Mouse (Mus musculus) gastrocnemius, postnatal 25 days (tissue): ENCODE measurements around the gene Gstp2. TPM values are rescaled to one million over a fixed set of nuclear protein-coding genes. Genes with fewer than 3 reads are reported as not detected.
A peak's percentile ranks its signal among the peaks of the same experiment; 100 is the strongest.

Source experiments
- DNase-seq: peaks from one replicate; pipeline ENCODE4 v3.0.0; 2022
- total RNA-seq, 2 experiments: library from RNA; stranded (reverse); gene quantifications; 1 replicate in 1 of 2; 2 replicates in 1 of 2; pipeline ENCODE4 v1.2.3; 2021

Gene Gstp2
- total RNA-seq, 2 experiments from 2014 or later: 118 to 133 TPM

DNA sequence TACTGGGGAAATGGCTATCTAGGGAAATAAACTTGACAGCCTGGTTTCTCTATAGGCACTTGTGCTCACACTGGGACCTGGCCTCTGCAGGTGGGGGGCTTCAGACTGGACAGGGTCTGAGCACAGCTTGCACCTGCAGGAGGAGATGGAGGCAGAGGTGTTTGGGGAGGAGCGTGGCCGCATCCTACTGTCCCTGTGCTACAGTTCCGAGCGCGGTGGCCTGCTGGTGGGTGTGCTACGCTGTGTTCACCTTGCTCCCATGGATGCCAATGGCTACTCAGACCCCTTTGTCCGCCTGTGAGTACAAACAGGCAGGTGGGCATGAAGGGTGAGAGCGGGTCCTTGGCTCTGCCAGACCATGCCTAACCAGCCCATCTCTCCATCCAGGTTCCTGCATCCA is 39.9 kb downstream of the Gstp2 start:
- no peak for DNase-seq

DNA sequence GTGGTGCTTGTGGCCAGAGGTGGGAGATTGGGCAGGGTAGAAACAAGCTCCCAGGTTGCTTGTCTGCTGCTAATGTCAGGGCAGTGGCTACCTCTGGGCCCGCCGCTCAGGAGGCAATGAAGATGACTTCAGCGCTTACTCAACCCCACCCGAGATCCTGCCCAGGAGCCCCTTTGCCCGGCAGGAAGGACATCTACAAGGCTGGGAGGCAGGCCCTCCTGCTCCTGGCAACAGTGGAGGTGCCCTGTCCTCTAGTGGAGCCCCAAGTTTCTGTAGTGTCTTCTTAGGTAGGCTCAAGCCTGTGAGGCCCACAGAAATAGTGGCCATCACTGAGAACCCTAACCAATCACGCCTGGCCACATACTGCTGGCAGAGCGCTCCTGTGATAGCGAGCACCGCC is 40.7 kb downstream of the Gstp2 start:
- no peak for DNase-seq

DNA sequence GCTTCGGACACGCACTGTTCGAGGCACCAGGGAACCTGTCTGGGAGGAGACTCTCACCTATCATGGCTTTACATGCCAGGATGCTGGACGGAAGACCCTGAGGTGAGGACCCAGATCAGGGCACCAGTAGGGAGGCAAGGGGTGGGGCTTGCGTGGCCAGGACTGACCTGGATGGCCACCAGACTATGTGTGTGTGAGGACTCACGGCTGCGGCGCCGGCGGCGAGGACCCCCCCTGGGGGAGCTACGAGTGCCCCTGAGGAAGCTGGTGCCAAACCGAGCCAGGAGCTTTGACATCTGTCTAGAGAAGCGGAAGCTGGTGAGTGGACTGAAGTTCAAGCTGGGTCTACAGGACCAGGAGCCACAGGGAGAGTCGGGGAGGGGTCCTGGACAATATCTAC is 41.5 kb downstream of the Gstp2 start:
- no peak for DNase-seq

- DNase-seq: no peak
Observed at GRCm38 (mm10) chr19:4003641-4004040, 42.2 kb downstream of the Gstp2 start.

- DNase-seq: no peak
Observed at GRCm38 (mm10) chr19:4003112-4003511, 42.7 kb downstream of the Gstp2 start, which contains the start of gene Doc2g. Gene Doc2g (plus strand): TSS chr19:4003313.

DNA sequence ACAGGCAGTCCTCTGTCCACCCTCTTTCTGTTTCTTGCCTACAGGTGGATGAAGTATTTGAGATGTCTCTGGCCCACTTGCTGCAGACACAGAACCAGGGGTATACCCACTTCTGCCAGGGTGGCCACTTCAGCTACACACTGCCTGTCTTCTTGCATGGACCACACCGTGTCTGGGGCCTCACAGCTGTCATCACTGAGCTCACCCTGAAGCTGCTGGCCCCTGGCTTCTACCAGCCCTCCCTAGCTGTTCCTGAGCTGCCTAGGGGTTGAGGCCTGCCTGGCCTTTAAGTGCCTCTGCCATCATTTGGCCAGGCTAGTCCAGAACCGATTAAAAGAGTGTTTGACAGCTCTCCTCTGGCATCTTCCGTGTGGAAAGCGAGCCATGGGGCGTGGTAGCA is 44.1 kb downstream of the Gstp2 start:
- DNase-seq: no peak

- no peak for DNase-seq
Observed at GRCm38 (mm10) chr19:4000949-4001525, 44.8 kb downstream of the Gstp2 start.

GRCm38 (mm10) chr19:4000119-4000900 is 45.5 kb downstream of the Gstp2 start, which contains the start of the genes Nudt8 and Gm49405:
Gene Nudt8 (plus strand): TSS chr19:4000580.
Gene Gm49405 (plus strand): TSS chr19:4000626.
- peak; percentile 95 for DNase-seq

DNA sequence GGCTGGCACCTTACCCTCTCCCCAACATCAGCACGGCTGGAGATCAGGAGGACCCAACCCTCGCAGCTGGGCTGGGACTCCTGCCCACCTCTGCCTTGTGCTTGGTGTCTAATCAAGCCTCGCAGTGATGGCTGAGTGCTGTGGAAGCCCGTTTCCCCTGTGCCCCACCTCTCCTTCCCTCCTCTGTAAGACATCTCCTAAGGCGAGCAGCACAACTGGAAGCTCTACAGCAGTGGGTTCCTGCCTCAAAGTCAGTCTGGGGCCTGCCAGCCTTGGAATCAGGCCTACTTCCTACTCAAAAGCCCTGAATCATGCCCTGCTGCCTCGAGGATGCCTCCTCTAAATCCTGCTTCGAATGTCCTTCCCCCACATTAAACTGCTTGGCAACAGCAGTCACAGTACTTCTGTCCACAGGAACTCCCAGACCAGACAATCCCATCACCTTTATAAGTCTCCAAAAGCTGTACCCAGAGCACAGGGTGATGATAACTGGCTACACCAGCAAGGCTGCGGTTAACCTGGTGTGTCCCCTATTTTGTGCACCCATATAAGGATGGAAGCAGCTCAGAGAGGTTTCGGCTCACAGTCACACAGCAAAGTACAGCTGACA is 46.6 kb downstream of the Gstp2 start:
- DNase-seq: no peak

GRCm38 (mm10) chr19:3998335-3998734 is 47.5 kb downstream of the Gstp2 start:
- no peak for DNase-seq

GRCm38 (mm10) chr19:3997231-3997630 is 48.6 kb downstream of the Gstp2 start:
- DNase-seq: no peak

- DNase-seq: no peak
Observed at GRCm38 (mm10) chr19:3996747-3997146, 49.1 kb downstream of the Gstp2 start.

- no peak for DNase-seq
Observed at GRCm38 (mm10) chr19:3996106-3996505, 49.7 kb downstream of the Gstp2 start.

- DNase-seq: no peak
Observed at GRCm38 (mm10) chr19:3995505-3995904, 50.3 kb downstream of the Gstp2 start.

DNA sequence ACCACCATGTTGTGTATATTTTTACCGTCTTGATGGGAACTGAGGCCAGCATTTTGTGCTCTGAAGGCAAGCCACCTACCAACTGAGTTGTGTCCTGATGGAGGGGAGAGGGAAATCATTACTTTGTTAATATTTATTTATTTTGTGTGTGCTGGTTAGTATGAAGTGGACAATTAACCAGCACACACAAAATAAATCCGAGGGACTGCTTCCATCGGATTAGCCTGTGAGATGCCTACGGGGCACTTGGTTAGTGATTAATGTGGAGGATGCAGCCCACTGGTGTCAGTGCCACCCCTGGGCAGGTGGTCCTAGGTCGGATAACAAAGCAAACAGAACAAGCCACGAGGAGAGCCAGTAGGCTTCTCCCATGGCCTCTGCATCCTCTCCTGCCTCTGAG is 50.9 kb downstream of the Gstp2 start:
- DNase-seq: no peak

DNA sequence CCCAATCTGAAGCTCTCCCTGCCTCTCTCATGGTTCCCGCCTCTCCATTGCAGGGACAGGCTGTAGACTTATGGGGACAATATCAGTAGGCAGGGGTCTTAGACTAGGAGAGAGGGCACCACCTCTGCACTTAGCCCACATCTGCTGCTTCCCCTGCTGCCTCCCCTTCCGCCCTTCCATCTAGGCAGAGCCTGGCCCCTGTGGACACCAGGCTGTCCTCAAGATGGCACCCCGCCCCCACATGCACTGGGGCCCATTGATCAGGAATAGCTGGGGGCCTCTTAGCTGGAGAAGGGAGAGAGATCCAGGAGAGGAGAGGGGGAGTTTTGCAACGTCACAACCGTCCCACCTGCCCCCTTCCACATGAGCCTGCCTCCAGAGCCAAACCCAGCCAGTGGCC is 53.4 kb downstream of the Gstp2 start, which contains the start of gene Tbx10:
Tbx10 (plus strand) TSS at position 337 of the 400 bp plus-strand sequence.
- no peak for DNase-seq

GRCm38 (mm10) chr19:3991966-3992365 is 53.9 kb downstream of the Gstp2 start:
- DNase-seq: no peak

- DNase-seq: no peak
Observed at GRCm38 (mm10) chr19:3991562-3991961, 54.3 kb downstream of the Gstp2 start.

- peak; percentile 59 for DNase-seq
Observed at GRCm38 (mm10) chr19:3990804-3991203, 55.0 kb downstream of the Gstp2 start.
